Mouse (Mus musculus): ENCODE data around the gene Fbxo17. TPM values are rescaled to one million over a fixed set of nuclear protein-coding genes. Genes with fewer than 3 reads are reported as not detected.
A peak's percentile ranks its signal among the peaks of the same experiment; 100 is the strongest.

The Fbxo17 gene
- polyA plus RNA-seq, 1 experiment from 2014 or later = 9.3 TPM

GRCm38 (mm10) chr7:28741709-28742438 lies 25.3 kb downstream of the Fbxo17 start, which contains the start of the genes Mrps12 and Sars2:
Gene Mrps12 (minus strand): TSS chr7:28741820.
Gene Sars2 (plus strand): TSS chr7:28741992.
- H3K27ac ChIP-seq = no peak within 1 kb of the TSS
- H3K9me3 ChIP-seq = no peaks in the 10 kb centered on the region
- WGBS = under 1% methylated on average over 39 of the region's 39 CpGs
- peak within 1 kb of the TSS; percentile 63 for H3K4me3 ChIP-seq
- peak within 1 kb of the TSS; percentile 80 for H3K9ac ChIP-seq
- no peaks in the 10 kb centered on the region for H3K27me3 ChIP-seq (replicated peaks)
- peaks cover 10% of the 10 kb centered on the region for H3K4me1 ChIP-seq
- H3K4me2 ChIP-seq (replicated peaks) = peak within 1 kb of the TSS; percentile 83
- peak; percentile 99 for ATAC-seq (ENCODE audit: low FRiP score, low read depth)
- peaks cover 49% of the 10 kb centered on the region for H3K36me3 ChIP-seq

GRCm38 (mm10) chr7:28749935-28750334 lies 33.3 kb downstream of the Fbxo17 start:
- H3K36me3 ChIP-seq = peaks cover 44% of the 10 kb centered on the region
- H3K27ac ChIP-seq = no peak overlapping the region
- H3K9ac ChIP-seq = no peak overlapping the region
- H3K4me1 ChIP-seq = no peaks in the 10 kb centered on the region
- no peak overlapping the region for H3K4me2 ChIP-seq (replicated peaks)
- no peak for ATAC-seq (ENCODE audit: low FRiP score, low read depth)
- no peak overlapping the region for H3K4me3 ChIP-seq
- no peaks in the 10 kb centered on the region for H3K9me3 ChIP-seq
- WGBS = 96% methylated on average over 7 of the region's 7 CpGs
- no peaks in the 10 kb centered on the region for H3K27me3 ChIP-seq (replicated peaks)

GRCm38 (mm10) chr7:28756079-28756478 lies 39.5 kb downstream of the Fbxo17 start, which contains the start of gene Ccer2:
Gene Ccer2 (plus strand): TSS chr7:28756174.
- Histone ChIP-seq H3K27me3 (replicated peaks) (peaks cover 8% of the 10 kb centered on the region; the same call in 1 of the 2 replicates), H3K4me2 (replicated peaks) (peak within 1 kb of the TSS; percentile 44), H3K9ac (0 out of 2 replicates have a peak within 1 kb of the TSS, but pooled peaks have one; percentile 22), H3K4me1 (peaks cover 7% of the 10 kb centered on the region; the same call in 1 of the 2 replicates), H3K9me3 (no peaks in the 10 kb centered on the region), H3K27ac (no peak within 1 kb of the TSS), H3K36me3 (peaks cover 43% of the 10 kb centered on the region), H3K4me3 (0 out of 2 replicates have a peak within 1 kb of the TSS, but pooled peaks have one; percentile 11)
- 4% methylated on average over 17 of the region's 17 CpGs for WGBS
- ATAC-seq (ENCODE audit: low FRiP score, low read depth) = 0 out of 2 replicates have a peak, but pooled peaks have one; percentile 17

- no peaks in the 10 kb centered on the region for H3K9me3 ChIP-seq
- peaks cover 8% of the 10 kb centered on the region; the same call in 1 of the 2 replicates for H3K27me3 ChIP-seq (replicated peaks)
- no peak overlapping the region for H3K27ac ChIP-seq
- no peak overlapping the region for H3K4me2 ChIP-seq (replicated peaks)
- H3K36me3 ChIP-seq = peaks cover 47% of the 10 kb centered on the region
- 87% methylated on average over 13 of the region's 13 CpGs for WGBS
- no peak for ATAC-seq (ENCODE audit: low FRiP score, low read depth)
- peaks cover 7% of the 10 kb centered on the region; the same call in 1 of the 2 replicates for H3K4me1 ChIP-seq
- H3K9ac ChIP-seq = no peak overlapping the region
- H3K4me3 ChIP-seq = no peak overlapping the region
Observed at GRCm38 (mm10) chr7:28758623-28759022, 42.0 kb downstream of the Fbxo17 start.

GRCm38 (mm10) chr7:28761907-28762306 lies 45.3 kb downstream of the Fbxo17 start:
- ATAC-seq (ENCODE audit: low FRiP score, low read depth) = no peak
- H3K9ac ChIP-seq = no peak overlapping the region
- H3K4me1 ChIP-seq = peaks cover 9% of the 10 kb centered on the region
- no peak overlapping the region for H3K4me3 ChIP-seq
- no peaks in the 10 kb centered on the region for H3K9me3 ChIP-seq
- H3K4me2 ChIP-seq (replicated peaks) = no peak overlapping the region
- H3K27me3 ChIP-seq (replicated peaks) = no peaks in the 10 kb centered on the region
- WGBS = 93% methylated on average over 9 of the region's 9 CpGs
- no peak overlapping the region for H3K27ac ChIP-seq
- peaks cover 43% of the 10 kb centered on the region for H3K36me3 ChIP-seq

- WGBS = 89% methylated on average over 6 of the region's 6 CpGs
- no peak overlapping the region for H3K27ac ChIP-seq
- H3K36me3 ChIP-seq = peaks cover 20% of the 10 kb centered on the region
- no peaks in the 10 kb centered on the region for H3K27me3 ChIP-seq (replicated peaks)
- H3K9ac ChIP-seq = 0 out of 2 replicates have a peak overlapping the region, but pooled peaks have one; percentile 57
- H3K9me3 ChIP-seq = no peaks in the 10 kb centered on the region
- H3K4me2 ChIP-seq (replicated peaks) = peak overlapping the region; percentile 68
- peaks cover 25% of the 10 kb centered on the region for H3K4me1 ChIP-seq
- no peak overlapping the region for H3K4me3 ChIP-seq
- ATAC-seq (ENCODE audit: low FRiP score, low read depth) = no peak
Observed at GRCm38 (mm10) chr7:28765211-28765610, 48.6 kb downstream of the Fbxo17 start.

GRCm38 (mm10) chr7:28766173-28766879 lies 49.7 kb downstream of the Fbxo17 start, which contains the start of gene Sirt2:
Gene Sirt2 (plus strand): TSS chr7:28766735.
- Histone ChIP-seq H3K4me1 (peaks cover 25% of the 10 kb centered on the region), H3K4me3 (peak within 1 kb of the TSS; percentile 81), H3K4me2 (replicated peaks) (peak within 1 kb of the TSS; percentile 73), H3K36me3 (peaks cover 11% of the 10 kb centered on the region), H3K9me3 (no peaks in the 10 kb centered on the region), H3K9ac (peak within 1 kb of the TSS; percentile 67), H3K27me3 (replicated peaks) (no peaks in the 10 kb centered on the region), H3K27ac (no peak within 1 kb of the TSS)
- ATAC-seq (ENCODE audit: low FRiP score, low read depth) = peak; percentile 99
- WGBS = under 1% methylated on average over 45 of the region's 45 CpGs

- H3K9me3 ChIP-seq = no peaks in the 10 kb centered on the region
- no peak overlapping the region for H3K27ac ChIP-seq
- H3K4me2 ChIP-seq (replicated peaks) = peak overlapping the region; percentile 73
- peaks cover 25% of the 10 kb centered on the region for H3K4me1 ChIP-seq
- peak overlapping the region; percentile 67 for H3K9ac ChIP-seq
- no peaks in the 10 kb centered on the region for H3K27me3 ChIP-seq (replicated peaks)
- peak overlapping the region; percentile 81 for H3K4me3 ChIP-seq
- WGBS = 6% methylated on average over 14 of the region's 14 CpGs
- ATAC-seq (ENCODE audit: low FRiP score, low read depth) = peak; percentile 39
- H3K36me3 ChIP-seq = peaks cover 8% of the 10 kb centered on the region
Observed at GRCm38 (mm10) chr7:28766910-28767309, 50.3 kb downstream of the Fbxo17 start.

GRCm38 (mm10) chr7:28767462-28767965 lies 50.9 kb downstream of the Fbxo17 start, which contains the start of gene Nfkbib:
Gene Nfkbib (minus strand): TSS chr7:28767512.
- Histone ChIP-seq H3K9me3 (no peaks in the 10 kb centered on the region), H3K27me3 (replicated peaks) (no peaks in the 10 kb centered on the region), H3K36me3 (0 out of 2 replicates have a peak, but pooled peaks cover 5% of the 10 kb centered on the region), H3K27ac (no peak within 1 kb of the TSS), H3K4me1 (peaks cover 25% of the 10 kb centered on the region), H3K4me2 (replicated peaks) (peak within 1 kb of the TSS; percentile 73), H3K4me3 (peak within 1 kb of the TSS; percentile 81), H3K9ac (peak within 1 kb of the TSS; percentile 67)
- ATAC-seq (ENCODE audit: low FRiP score, low read depth) = no peak
- 67% methylated on average over 7 of the region's 7 CpGs for WGBS

- no peak for ATAC-seq (ENCODE audit: low FRiP score, low read depth)
- Histone ChIP-seq H3K4me3 (no peak overlapping the region), H3K27me3 (replicated peaks) (no peaks in the 10 kb centered on the region), H3K4me1 (peaks cover 39% of the 10 kb centered on the region), H3K9me3 (no peaks in the 10 kb centered on the region), H3K36me3 (peaks cover 13% of the 10 kb centered on the region), H3K4me2 (replicated peaks) (no peak overlapping the region), H3K9ac (no peak overlapping the region), H3K27ac (no peak overlapping the region)
- 95% methylated on average over 9 of the region's 9 CpGs for WGBS
Observed at GRCm38 (mm10) chr7:28769414-28769958, 52.9 kb downstream of the Fbxo17 start.

GRCm38 (mm10) chr7:28770309-28770708 lies 53.7 kb downstream of the Fbxo17 start:
- Histone ChIP-seq H3K9me3 (no peaks in the 10 kb centered on the region), H3K27me3 (replicated peaks) (no peaks in the 10 kb centered on the region), H3K9ac (no peak overlapping the region), H3K27ac (no peak overlapping the region), H3K4me3 (no peak overlapping the region), H3K36me3 (peaks cover 14% of the 10 kb centered on the region), H3K4me1 (peaks cover 36% of the 10 kb centered on the region), H3K4me2 (replicated peaks) (no peak overlapping the region)
- ATAC-seq (ENCODE audit: low FRiP score, low read depth) = no peak
- 82% methylated on average over 3 of the region's 3 CpGs for WGBS

Measured in neural tube, embryonic 12.5 days (tissue).